Mouse (Mus musculus): Measurements from ENCODE around the gene Ptprk. TPM values are rescaled to one million over a fixed set of nuclear protein-coding genes. Genes with fewer than 3 reads are reported as not detected.

Ptprk gene
- polyA plus RNA-seq, 1 experiment: 6.0 TPM

DNA sequence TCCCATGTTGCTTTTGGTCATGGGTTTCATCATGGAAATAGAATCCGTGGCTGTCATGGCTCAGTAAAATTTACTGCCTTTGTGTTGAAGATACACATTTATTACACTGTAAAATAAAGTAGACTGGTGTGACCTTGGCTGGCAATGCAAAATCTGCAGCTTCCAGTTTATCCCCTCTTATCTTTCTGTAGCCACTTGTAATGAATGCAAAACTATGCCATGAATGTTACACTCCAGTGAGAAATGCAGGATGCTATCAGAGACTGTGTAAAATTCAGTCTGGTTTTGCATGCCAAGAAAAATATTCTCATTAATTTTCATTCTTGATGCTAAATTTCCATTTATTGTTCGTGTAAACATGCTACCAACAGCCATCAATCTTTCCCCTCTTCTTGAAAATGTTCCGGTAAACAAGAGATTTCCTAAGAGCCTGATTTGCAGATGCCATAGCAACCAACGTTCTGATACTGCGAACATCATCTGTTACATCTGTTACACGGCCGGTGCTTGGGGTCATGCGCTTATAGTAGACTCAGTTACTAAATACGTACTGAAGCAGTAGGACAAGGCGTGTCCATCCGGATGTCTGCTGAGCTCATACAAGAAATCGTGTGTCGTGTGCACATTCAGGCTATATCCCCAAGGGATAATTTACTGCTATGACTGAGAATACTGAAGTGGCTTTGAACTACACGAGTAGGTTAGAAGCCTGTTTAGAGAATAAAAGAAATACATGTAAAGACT, 449.5 kb downstream of the Ptprk start:
- no peak for TF ChIP-seq POLR2A (IDR thresholded peaks at IDR 0.05; ENCODE audit: control insufficient read depth, extremely low read depth, insufficient read depth, low read length, poor library complexity)
- no peak for TF ChIP-seq CTCF (IDR thresholded peaks at IDR 0.05; ENCODE audit: borderline replicate concordance, control insufficient read depth, extremely low read depth, insufficient read depth, low read length, poor library complexity)
- no peak overlapping the region for H3K4me3 ChIP-seq (ENCODE audit: control insufficient read depth, insufficient read depth, low read length)
- H3K27ac ChIP-seq (ENCODE audit: control insufficient read depth, insufficient read depth, low read length): no peak overlapping the region
- H3K4me1 ChIP-seq (replicated peaks; ENCODE audit: control insufficient read depth, insufficient read depth, low read length): peaks cover 5% of the 10 kb centered on the region
- no peaks in the 10 kb centered on the region for H3K36me3 ChIP-seq (ENCODE audit: control insufficient read depth, insufficient read depth, low read length)
- no peak for DNase-seq
- H3K27me3 ChIP-seq (ENCODE audit: control insufficient read depth, insufficient read depth, low read length): no peaks in the 10 kb centered on the region
- WGBS: 94% methylated on average over 14 of the region's 14 CpGs

DNA sequence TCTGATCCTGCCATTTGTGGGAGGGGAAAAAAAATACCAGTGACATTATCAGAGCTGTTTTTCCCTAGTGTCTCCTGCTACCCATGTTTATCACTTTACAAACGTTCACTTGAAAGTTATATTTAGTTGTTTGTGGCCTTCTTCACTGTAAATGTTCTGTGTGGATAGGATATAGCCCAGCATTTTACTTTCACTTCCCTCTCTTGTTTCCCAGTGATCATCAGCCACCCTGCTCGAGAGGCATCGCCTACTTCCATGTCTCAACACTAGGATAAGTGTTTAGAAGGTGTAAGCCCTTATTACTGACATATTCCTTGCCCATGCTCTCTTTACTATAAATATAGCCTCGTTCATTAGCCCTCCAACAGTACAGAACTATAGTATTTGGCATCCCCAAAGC, 466.0 kb downstream of the Ptprk start:
- H3K36me3 ChIP-seq (ENCODE audit: control insufficient read depth, insufficient read depth, low read length): no peaks in the 10 kb centered on the region
- no peak overlapping the region for H3K27ac ChIP-seq (ENCODE audit: control insufficient read depth, insufficient read depth, low read length)
- no peak overlapping the region for H3K4me3 ChIP-seq (ENCODE audit: control insufficient read depth, insufficient read depth, low read length)
- WGBS: 60% methylated on average over 4 of the region's 4 CpGs
- DNase-seq: no peak
- TF ChIP-seq POLR2A (IDR thresholded peaks at IDR 0.05; ENCODE audit: control insufficient read depth, extremely low read depth, insufficient read depth, low read length, poor library complexity) (no peak), CTCF (IDR thresholded peaks at IDR 0.05; ENCODE audit: borderline replicate concordance, control insufficient read depth, extremely low read depth, insufficient read depth, low read length, poor library complexity) (no peak)
- H3K4me1 ChIP-seq (replicated peaks; ENCODE audit: control insufficient read depth, insufficient read depth, low read length): no peaks in the 10 kb centered on the region
- H3K27me3 ChIP-seq (ENCODE audit: control insufficient read depth, insufficient read depth, low read length): no peaks in the 10 kb centered on the region

DNA sequence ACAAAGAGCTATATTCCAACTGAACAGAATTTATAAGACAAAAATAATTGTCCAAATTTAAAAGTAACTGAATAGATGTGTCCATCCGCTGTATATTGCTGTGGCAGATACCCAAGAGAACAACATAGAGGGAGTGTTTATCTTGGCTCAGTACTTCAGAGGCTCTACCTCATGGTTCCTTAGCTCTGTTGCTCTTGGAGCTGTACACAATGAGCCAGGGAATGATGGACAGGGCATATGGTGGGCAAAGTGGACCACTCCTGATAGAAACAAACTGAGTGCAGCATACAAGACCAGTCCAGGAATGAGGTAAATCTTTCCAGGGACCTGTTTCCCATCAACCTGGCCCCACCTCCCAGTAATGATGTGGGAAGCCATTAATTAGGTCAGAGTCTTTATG, 468.1 kb downstream of the Ptprk start:
- H3K4me1 ChIP-seq (replicated peaks; ENCODE audit: control insufficient read depth, insufficient read depth, low read length): no peaks in the 10 kb centered on the region
- WGBS: 98% methylated on average over 1 of the region's 1 CpGs
- no peaks in the 10 kb centered on the region for H3K27me3 ChIP-seq (ENCODE audit: control insufficient read depth, insufficient read depth, low read length)
- H3K36me3 ChIP-seq (ENCODE audit: control insufficient read depth, insufficient read depth, low read length): no peaks in the 10 kb centered on the region
- DNase-seq: no peak
- H3K27ac ChIP-seq (ENCODE audit: control insufficient read depth, insufficient read depth, low read length): no peak overlapping the region
- TF ChIP-seq POLR2A (IDR thresholded peaks at IDR 0.05; ENCODE audit: control insufficient read depth, extremely low read depth, insufficient read depth, low read length, poor library complexity) (no peak), CTCF (IDR thresholded peaks at IDR 0.05; ENCODE audit: borderline replicate concordance, control insufficient read depth, extremely low read depth, insufficient read depth, low read length, poor library complexity) (no peak)
- H3K4me3 ChIP-seq (ENCODE audit: control insufficient read depth, insufficient read depth, low read length): no peak overlapping the region

DNA sequence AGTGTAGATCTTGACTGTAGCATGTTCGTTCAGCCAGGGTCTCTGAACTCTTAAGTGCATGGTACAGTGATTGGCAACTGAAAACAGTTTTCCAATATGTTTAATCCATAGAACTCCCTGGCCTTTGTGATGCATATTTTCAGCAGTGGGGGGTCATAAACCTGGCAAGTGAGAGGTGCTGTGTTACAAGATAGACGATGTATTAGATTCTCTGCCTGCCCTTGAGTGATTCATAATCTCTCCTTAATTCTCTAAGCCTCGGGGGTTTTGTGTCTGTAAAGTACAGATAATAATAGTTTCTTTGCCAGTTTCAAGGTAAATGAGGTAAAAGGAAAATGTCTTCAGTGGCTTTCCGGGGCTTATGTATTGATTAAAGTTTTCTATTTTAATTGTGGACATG, 475.9 kb downstream of the Ptprk start:
- Histone ChIP-seq H3K27ac (ENCODE audit: control insufficient read depth, insufficient read depth, low read length) (no peak overlapping the region), H3K4me3 (ENCODE audit: control insufficient read depth, insufficient read depth, low read length) (no peak overlapping the region), H3K4me1 (replicated peaks; ENCODE audit: control insufficient read depth, insufficient read depth, low read length) (peaks cover 3% of the 10 kb centered on the region), H3K27me3 (ENCODE audit: control insufficient read depth, insufficient read depth, low read length) (no peaks in the 10 kb centered on the region), H3K36me3 (ENCODE audit: control insufficient read depth, insufficient read depth, low read length) (no peaks in the 10 kb centered on the region)
- no peak for DNase-seq
- TF ChIP-seq POLR2A (IDR thresholded peaks at IDR 0.05; ENCODE audit: control insufficient read depth, extremely low read depth, insufficient read depth, low read length, poor library complexity) (no peak), CTCF (IDR thresholded peaks at IDR 0.05; ENCODE audit: borderline replicate concordance, control insufficient read depth, extremely low read depth, insufficient read depth, low read length, poor library complexity) (no peak)
- 87% methylated on average over 4 of the region's 4 CpGs for WGBS

DNA sequence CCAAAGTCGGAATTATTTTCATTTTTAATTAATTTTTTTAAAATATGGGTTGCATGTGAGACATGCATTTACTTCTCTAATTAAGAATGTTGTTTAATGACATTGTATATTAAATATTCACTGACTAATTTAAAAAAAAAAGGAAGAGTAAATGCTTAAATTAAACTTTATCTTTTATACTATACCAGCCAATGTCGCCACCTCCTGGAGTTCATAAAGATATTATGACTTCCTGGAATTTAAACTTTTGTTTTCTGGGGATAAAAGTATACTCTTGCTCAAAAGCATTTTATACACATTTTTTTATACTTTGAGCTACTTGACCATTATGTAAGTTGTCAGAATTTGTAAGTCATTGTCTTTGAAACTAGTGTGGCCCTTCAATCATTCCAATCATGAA, 477.4 kb downstream of the Ptprk start:
- TF ChIP-seq POLR2A (IDR thresholded peaks at IDR 0.05; ENCODE audit: control insufficient read depth, extremely low read depth, insufficient read depth, low read length, poor library complexity) (no peak), CTCF (IDR thresholded peaks at IDR 0.05; ENCODE audit: borderline replicate concordance, control insufficient read depth, extremely low read depth, insufficient read depth, low read length, poor library complexity) (no peak)
- Histone ChIP-seq H3K4me3 (ENCODE audit: control insufficient read depth, insufficient read depth, low read length) (no peak overlapping the region), H3K36me3 (ENCODE audit: control insufficient read depth, insufficient read depth, low read length) (no peaks in the 10 kb centered on the region), H3K4me1 (replicated peaks; ENCODE audit: control insufficient read depth, insufficient read depth, low read length) (peaks cover 4% of the 10 kb centered on the region), H3K27me3 (ENCODE audit: control insufficient read depth, insufficient read depth, low read length) (no peaks in the 10 kb centered on the region), H3K27ac (ENCODE audit: control insufficient read depth, insufficient read depth, low read length) (no peak overlapping the region)
- WGBS: 77% methylated on average over 2 of the region's 2 CpGs
- DNase-seq: peak; percentile 26

GRCm38 (mm10) chr10:28564110-28564674, 489.6 kb downstream of the Ptprk start:
- no peak for TF ChIP-seq POLR2A (IDR thresholded peaks at IDR 0.05; ENCODE audit: control insufficient read depth, extremely low read depth, insufficient read depth, low read length, poor library complexity)
- TF ChIP-seq CTCF (IDR thresholded peaks at IDR 0.05; ENCODE audit: borderline replicate concordance, control insufficient read depth, extremely low read depth, insufficient read depth, low read length, poor library complexity): no peak
- 90% methylated on average over 3 of the region's 3 CpGs for WGBS

More at GRCm38 (mm10) chr10:28564110-28564674, 489.6 kb downstream of the Ptprk start:
- Histone ChIP-seq H3K36me3 (ENCODE audit: control insufficient read depth, insufficient read depth, low read length) (no peaks in the 10 kb centered on the region), H3K4me1 (replicated peaks; ENCODE audit: control insufficient read depth, insufficient read depth, low read length) (peaks cover 12% of the 10 kb centered on the region), H3K4me3 (ENCODE audit: control insufficient read depth, insufficient read depth, low read length) (no peak overlapping the region), H3K27me3 (ENCODE audit: control insufficient read depth, insufficient read depth, low read length) (no peaks in the 10 kb centered on the region), H3K27ac (ENCODE audit: control insufficient read depth, insufficient read depth, low read length) (no peak overlapping the region)
- DNase-seq: no peak
